Mouse (Mus musculus) cerebellum, adult 2 months (tissue): Measurements from ENCODE around the gene Ddx3x. TPM values are rescaled to one million over a fixed set of nuclear protein-coding genes. Genes with fewer than 3 reads are reported as not detected.

Experiments used
- DNase-seq, 2 experiments: peaks; one replicate each; pipeline ENCODE4 v3.0.0; 2021
- H3K27ac ChIP-seq: fragments of 200-500 bp; 2 replicates; pipeline ENCODE4 v1.5.1; 2012; ENCODE audit warnings: low read length, control low read depth, inconsistent platforms; ENCODE audit not compliant: insufficient read depth
- H3K27me3 ChIP-seq: fragments of 200-500 bp; 2 replicates; pipeline ENCODE4 v1.6.1; 2012; ENCODE audit warnings: inconsistent platforms, mild to moderate bottlenecking, low read length, moderate library complexity; ENCODE audit not compliant: control insufficient read depth, insufficient read depth
- H3K4me1 ChIP-seq: fragments of 200-500 bp; 2 replicates; pipeline ENCODE4 v1.6.1; 2011; ENCODE audit warnings: low read length; ENCODE audit not compliant: control insufficient read depth, insufficient read depth
- H3K4me3 ChIP-seq: fragments of 200-500 bp; replicated peaks from 2 replicates; pipeline ENCODE3; 2011; ENCODE audit warnings: mild to moderate bottlenecking, low read depth, low read length, control low read depth; ENCODE audit not compliant: insufficient read depth
- CTCF ChIP-seq: fragments of 200-500 bp; IDR thresholded peaks from 2 replicates; pipeline ENCODE4 v1.5.1; 2011; ENCODE audit warnings: low read depth, mild to moderate bottlenecking, control low read depth, low read length, moderate library complexity, borderline replicate concordance; ENCODE audit not compliant: insufficient read depth
- POLR2A ChIP-seq: fragments of 200-500 bp; IDR thresholded peaks from 2 replicates; pipeline ENCODE4 v1.6.1; 2011; ENCODE audit warnings: low read length, control low read depth, borderline replicate concordance; ENCODE audit not compliant: insufficient read depth
- WGBS: fragments of 180-500 bp; shearing (Covaris S2); methylation state at CpG from one replicate; pipeline ENCODE4 v1.1.7; 2018; 5-methylcytosine and 5-hydroxymethylcytosine counted together
- polyA plus RNA-seq: library from polyadenylated mRNA; depleted of rRNA; stranded (reverse); fragments of >200 nt; gene quantifications from 2 replicates; pipeline ENCODE4 v1.2.3, GENCODE M21; 2012

The Ddx3x gene
- polyA plus RNA-seq, 1 experiment: 85.7 TPM

- Histone ChIP-seq H3K27me3 (no peaks in the 10 kb centered on the region), H3K4me3 (no peak overlapping the region), H3K27ac (no peak overlapping the region), H3K4me1 (peaks cover 3% of the 10 kb centered on the region; the same call in 1 of the 2 replicates)
- DNase-seq: peak in 1 of 2 experiments; percentile 26
- 16% methylated on average over 3 of the region's 3 CpGs for WGBS
- TF ChIP-seq CTCF (no peak), POLR2A (no peak)
These were observed 17.4 kb upstream of the Ddx3x start for GRCm38 (mm10) chrX:13263356-13263755.

DNA sequence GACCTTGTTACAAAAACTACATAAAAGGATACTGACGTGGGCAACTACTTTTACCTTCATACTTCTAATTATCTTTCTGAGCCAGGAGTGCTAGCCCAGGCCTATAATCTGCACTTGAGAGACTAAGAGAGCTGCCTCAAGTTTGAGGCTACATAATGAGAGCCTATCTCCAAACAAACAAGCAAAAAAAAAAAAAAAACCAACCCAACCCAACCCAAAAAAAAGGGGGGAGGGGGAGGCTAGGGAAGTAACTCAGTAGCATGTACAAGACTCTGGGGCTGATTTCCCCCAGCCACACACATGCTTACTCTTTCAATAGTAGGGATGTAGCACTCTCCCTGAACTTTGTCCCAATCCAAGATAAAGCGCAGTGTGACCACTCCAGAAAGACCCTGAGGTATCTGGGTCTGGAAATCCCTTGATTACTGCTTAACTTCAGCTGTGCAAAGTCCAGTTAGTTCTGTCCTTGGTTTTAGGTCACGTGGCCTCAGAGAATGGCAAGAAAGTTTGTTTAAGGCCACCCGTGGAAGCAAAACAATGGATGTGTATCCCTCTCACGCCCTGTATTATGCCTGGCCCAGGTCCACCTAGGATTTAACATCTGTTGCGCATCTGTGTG, 5.1 kb upstream of the Ddx3x start:
- H3K4me3 ChIP-seq: no peak overlapping the region
- no peaks in the 10 kb centered on the region for H3K4me1 ChIP-seq
- no peak overlapping the region for H3K27ac ChIP-seq
- 70% methylated on average over 6 of the region's 6 CpGs for WGBS
- TF ChIP-seq CTCF (no peak), POLR2A (no peak)
- DNase-seq: no peak
- no peaks in the 10 kb centered on the region for H3K27me3 ChIP-seq

DNA sequence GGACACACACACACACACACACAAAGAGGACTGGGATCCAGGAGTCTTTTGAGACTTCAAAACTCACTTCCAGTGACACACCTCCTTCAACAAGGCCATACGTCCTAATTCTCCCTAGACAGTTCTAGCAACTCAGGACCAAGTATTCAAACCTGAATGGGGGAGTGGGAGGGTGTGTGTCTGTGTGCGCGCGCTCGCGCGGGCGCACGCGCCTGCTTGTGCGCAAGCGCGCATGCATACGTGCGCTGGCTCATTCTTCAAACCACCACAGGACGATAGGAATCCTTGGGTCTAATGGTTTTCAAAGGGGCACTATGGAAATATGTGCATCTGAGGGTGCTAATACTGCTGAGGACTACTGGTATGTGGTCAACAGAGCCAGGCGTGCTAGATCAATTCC, 1.8 kb upstream of the Ddx3x start:
- 87% methylated on average over 17 of the region's 17 CpGs for WGBS
- H3K4me1 ChIP-seq: no peaks in the 10 kb centered on the region
- no peak for DNase-seq
- TF ChIP-seq POLR2A: no peak
- TF ChIP-seq CTCF: no peak
- no peak overlapping the region for H3K27ac ChIP-seq
- no peak overlapping the region for H3K4me3 ChIP-seq
- H3K27me3 ChIP-seq: no peaks in the 10 kb centered on the region

DNA sequence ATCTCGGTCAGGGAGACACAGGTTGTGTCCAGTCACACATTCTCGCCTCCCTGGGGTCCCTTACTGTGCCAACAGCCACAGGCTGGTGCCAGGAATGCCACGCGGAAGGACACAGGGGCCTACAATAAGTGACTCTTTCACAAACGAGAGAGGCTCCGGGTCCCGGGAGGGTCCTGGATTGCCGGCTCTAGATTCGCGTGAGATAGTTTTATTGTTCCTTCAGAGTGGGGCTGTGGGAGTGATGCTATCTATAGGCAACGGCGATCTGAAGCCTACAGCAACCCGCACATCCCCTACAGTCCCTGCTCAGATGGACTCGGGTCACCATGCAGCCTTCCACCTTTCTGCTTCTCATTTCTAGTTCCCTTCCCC, 747 bp upstream of the Ddx3x start:
- no peaks in the 10 kb centered on the region for H3K27me3 ChIP-seq
- peak overlapping the region; percentile 94 for H3K4me3 ChIP-seq
- H3K27ac ChIP-seq: peak overlapping the region; percentile 99
- no peaks in the 10 kb centered on the region for H3K4me1 ChIP-seq
- peak; percentile 33; the same call in 1 of the 2 replicates for TF ChIP-seq POLR2A
- no peak for TF ChIP-seq CTCF
- DNase-seq: peak; percentile 70 to 81
- under 1% methylated on average over 14 of the region's 14 CpGs for WGBS

GRCm38 (mm10) chrX:13281329-13282088, 739 bp downstream of the Ddx3x start:
- Histone ChIP-seq H3K4me1 (no peaks in the 10 kb centered on the region), H3K27me3 (no peaks in the 10 kb centered on the region), H3K4me3 (peak overlapping the region; percentile 94), H3K27ac (peak overlapping the region; percentile 98)
- peak; percentile 71 to 80 for DNase-seq
- 2% methylated on average over 83 of the region's 89 CpGs for WGBS
- TF ChIP-seq POLR2A: no peak
- TF ChIP-seq CTCF: no peak

DNA sequence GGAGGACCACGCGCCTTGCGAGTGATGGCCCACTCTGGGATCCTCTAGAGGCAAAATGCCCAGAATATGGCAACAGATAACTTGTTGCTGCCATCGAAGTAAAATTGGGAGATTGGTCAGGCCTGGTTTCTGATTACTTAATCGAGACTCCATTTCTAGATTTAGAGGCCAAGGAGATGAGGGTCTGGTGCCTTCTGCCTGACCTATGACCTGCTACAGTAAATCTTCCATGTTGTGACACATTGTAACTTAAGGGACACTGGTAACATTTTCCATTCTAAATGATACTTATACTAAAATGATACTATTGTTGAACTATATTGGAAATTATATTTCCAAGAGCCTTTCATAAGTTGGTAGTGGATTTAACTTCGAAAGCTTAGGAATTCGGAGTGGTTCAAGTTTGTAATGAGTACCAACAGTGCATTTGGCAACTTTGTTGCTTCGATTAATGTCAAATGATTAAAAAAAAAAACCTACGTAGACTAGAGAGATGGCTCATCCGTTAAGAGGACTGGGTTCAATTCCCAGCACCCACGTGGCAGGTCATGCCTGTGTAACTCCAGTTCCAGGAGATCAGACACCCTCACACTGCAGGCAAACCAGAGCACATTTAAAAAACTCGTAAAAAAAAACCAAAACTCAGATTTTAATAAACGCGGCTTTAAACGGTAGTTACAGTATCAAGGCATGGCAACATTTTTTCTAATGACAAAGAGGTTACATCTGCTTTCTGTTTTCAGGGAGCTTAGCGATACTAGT, 1.5 kb downstream of the Ddx3x start:
- no peak for DNase-seq
- 0 out of 2 replicates have a peak overlapping the region, but pooled peaks have one; percentile 43 for H3K27ac ChIP-seq
- H3K27me3 ChIP-seq: no peaks in the 10 kb centered on the region
- TF ChIP-seq CTCF (no peak), POLR2A (no peak)
- H3K4me1 ChIP-seq: no peaks in the 10 kb centered on the region
- 2% methylated on average over 16 of the region's 16 CpGs for WGBS
- peak overlapping the region; percentile 94 for H3K4me3 ChIP-seq

DNA sequence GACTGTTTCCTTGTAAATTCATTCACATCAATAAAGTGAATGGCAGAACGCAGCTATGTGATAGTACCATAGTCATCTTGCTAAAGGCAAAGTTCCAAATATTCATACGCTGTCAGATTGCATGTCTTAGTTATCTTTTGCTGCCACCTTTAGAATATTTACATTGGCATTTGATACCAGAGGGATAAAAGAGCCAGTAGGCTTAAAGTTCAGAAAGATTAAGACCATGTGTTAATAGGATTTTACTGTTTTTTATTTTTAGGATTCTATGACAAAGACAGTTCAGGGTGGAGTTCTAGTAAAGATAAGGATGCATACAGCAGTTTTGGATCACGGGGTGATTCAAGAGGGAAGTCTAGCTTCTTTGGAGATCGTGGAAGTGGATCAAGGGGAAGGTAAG, 5.0 kb downstream of the Ddx3x start:
- WGBS: 28% methylated on average over 4 of the region's 4 CpGs
- no peak overlapping the region for H3K4me3 ChIP-seq
- no peak for DNase-seq
- H3K27ac ChIP-seq: no peak overlapping the region
- no peaks in the 10 kb centered on the region for H3K4me1 ChIP-seq
- TF ChIP-seq CTCF (no peak), POLR2A (no peak)
- no peaks in the 10 kb centered on the region for H3K27me3 ChIP-seq
